Mouse (Mus musculus) induced T-regulatory cell, adult 2 months (primary cell): Measurements from ENCODE around the gene Lpar2.

Source experiments
- DNase-seq: peaks from one replicate; pipeline ENCODE4 v3.0.0-alpha.2; 2012; ENCODE audit warnings: low read depth

Lpar2 gene

DNA sequence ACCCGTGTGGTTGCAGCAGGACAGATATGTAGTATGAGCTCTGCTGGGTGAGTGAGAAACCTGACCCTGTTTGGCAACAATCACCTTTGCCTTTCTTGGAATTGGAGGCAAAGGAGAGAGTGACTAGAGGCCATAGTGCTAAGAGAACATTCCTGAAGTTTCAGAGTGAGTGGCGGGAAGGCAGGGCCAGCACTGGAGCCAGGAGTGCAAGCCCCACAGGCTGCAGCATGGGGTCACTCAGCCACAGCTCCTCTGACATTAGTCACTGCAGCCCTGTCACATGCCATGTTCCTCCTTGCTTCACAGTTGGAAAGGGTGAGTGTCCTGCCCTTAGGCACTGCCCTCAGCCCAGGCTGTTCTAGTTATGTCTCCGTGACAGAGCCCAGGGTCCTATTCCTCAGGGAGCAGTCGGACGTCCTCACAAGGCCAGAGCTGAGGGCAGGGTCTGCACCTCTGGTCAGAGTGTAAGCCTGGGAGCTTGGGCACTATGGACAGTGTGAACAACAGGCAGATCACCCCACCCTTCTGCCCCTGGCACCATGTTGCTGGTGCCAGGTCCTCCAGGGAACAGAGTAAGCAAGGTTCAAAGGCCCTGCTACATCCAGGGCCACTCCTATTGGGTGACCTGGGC, 45.6 kb downstream of the Lpar2 start:
- no peak for DNase-seq

DNA sequence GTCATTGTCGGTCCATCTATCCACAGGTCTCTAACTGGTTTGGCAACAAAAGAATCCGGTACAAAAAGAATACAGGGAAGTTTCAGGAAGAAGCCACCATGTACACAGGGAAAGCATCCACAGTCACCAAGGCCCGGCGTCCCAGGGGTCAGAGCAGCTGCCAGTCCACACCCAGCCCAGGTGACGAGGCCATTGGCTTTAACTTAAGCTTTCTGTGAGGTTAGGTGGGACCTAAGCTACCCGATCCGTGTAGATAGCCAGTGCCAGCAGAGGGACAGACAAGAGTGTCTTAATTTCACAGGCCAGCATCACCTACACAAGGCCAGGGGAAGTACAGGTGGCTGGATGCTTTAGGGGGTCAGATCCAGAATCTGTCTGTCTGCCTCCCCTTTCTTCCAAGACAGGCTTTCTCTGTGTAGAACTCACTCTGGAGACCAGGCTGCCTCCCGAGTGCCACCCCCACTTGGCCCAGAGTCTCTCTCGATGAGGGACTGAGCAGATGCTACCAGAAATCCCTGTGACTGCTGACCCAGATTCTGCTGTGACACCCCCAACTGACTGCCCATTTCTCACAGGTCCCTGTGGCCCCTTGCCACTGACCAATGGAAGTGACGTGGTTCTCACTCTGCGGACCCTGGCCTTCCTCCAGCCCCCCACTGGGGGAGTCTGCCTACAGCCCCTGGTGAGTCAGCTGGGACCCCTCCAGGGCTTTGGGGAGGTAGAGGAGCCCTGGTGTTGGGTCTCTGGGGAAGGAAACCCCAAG, 48.0 kb downstream of the Lpar2 start:
- DNase-seq = no peak

- DNase-seq = no peak
Measured at GRCm38 (mm10) chr8:69870907-69871306, 48.7 kb downstream of the Lpar2 start.

DNA sequence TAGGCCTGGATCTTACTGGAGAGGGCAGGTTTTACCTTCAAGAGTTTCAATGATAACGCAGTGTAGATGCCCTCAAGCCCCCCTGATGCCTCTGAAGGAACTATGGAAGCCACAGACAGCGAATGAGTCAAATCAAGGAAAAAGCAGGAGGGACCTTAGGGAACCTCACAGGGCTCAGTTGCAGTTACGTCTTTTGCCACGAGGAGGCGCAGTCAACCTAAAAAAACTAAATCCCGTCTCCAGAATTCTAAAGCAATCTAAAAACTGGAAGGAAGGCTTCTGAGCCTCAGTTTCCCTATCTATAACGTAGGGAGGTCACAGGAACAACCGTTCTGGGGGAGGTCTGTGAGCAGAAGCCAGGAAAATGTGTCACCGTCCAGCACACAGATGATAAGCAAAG, 51.9 kb downstream of the Lpar2 start:
- peak; percentile 80 for DNase-seq

DNA sequence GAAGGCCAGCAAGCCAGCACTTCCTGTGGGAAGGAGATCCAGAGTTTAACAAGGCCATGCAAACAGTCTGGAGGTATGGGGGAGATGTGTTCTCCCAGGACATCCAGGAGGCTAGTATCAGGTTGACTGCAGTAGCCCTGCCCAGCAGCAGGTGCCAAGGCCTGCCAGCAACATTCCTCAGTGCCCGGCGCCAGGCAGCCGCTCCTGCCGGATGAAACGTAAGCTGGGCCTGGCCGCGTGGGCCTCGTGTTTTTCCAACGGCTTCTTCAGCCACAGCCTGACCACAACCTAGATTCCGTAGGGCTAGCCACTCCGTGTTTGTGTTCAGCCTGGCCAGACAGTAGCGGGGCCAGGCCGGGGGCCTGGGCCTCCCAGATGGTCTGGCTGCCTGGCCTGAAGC, 52.4 kb downstream of the Lpar2 start:
- DNase-seq = no peak

- DNase-seq = no peak
Measured at GRCm38 (mm10) chr8:69876097-69876496, 53.9 kb downstream of the Lpar2 start.

- no peak for DNase-seq
Measured at GRCm38 (mm10) chr8:69876967-69877366, 54.7 kb downstream of the Lpar2 start.

DNA sequence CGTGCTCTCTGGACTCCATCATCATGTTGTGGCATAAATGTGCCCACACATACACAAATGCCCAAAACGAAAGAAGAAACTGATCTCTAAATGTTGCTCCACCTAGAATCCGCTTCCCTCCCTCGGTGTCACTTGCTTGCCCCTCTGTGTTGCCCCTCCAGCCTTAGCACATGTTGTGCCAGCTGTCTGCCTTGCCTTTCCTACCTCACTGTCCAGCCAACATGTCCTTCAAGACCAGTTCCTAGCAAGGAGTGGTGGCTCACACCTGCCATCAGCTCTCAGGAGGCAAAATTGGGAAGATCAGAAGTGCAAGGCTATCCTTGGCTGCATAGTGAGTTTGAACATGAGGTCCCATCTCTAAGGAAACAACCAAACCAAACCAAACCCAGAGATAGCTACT, 55.2 kb downstream of the Lpar2 start:
- no peak for DNase-seq

- no peak for DNase-seq
Measured at GRCm38 (mm10) chr8:69877992-69878391, 55.8 kb downstream of the Lpar2 start.

GRCm38 (mm10) chr8:69879678-69880077, 57.4 kb downstream of the Lpar2 start:
- no peak for DNase-seq
